Mouse (Mus musculus) gastrocnemius, adult 2 months (tissue): ENCODE results near the gene 9130019O22Rik. TPM values are rescaled to one million over a fixed set of nuclear protein-coding genes. Genes with fewer than 3 reads are reported as not detected.
A peak's percentile ranks its signal among the peaks of the same experiment; 100 is the strongest.
"Not testable (repeated sequence)": the region's sequence is repeated elsewhere in the genome, so short reads cannot be mapped to it uniquely, and the experiment has no call there.

Experiments
- DNase-seq: peaks from one replicate; pipeline ENCODE4 v3.0.0; 2022
- H3K27ac ChIP-seq: fragments of 200-600 bp; 2 replicates; pipeline ENCODE4 v1.8.1; 2022; ENCODE audit warnings: mild to moderate bottlenecking
- H3K4me3 ChIP-seq: fragments of 200-600 bp; 2 replicates; pipeline ENCODE4 v1.8.1; 2022; ENCODE audit warnings: mild to moderate bottlenecking, moderate library complexity
- CTCF ChIP-seq: fragments of 200-600 bp; IDR thresholded peaks from 2 replicates; pipeline ENCODE4 v1.8.1; 2022; ENCODE audit warnings: antibody characterized with exemption, mild to moderate bottlenecking, moderate library complexity
- intact Hi-C: fragments of 180-260 bp; cut with DNase I; formaldehyde crosslinking; loops from one replicate; pipeline ENCODE4 v1.15.1; 2025
- long read RNA-seq, 2 experiments: library from polyadenylated mRNA; stranded (forward); transcript quantifications; one replicate each; pipeline ENCODE4 v2.0.0; 2021
- total RNA-seq, 2 experiments: library from RNA; stranded (reverse); gene quantifications; 2 replicates each; pipeline ENCODE4 v1.2.3; 2021

The 9130019O22Rik gene
- 1 to 10 TPM; 1.6 to 2.4 TPM for total RNA-seq
- long read RNA-seq, experiment 1, result 0 reads
- long read RNA-seq, experiment 2, partial matches to known transcripts, result 1 of 2 reads
- long read RNA-seq, experiment 2, other reads (novel, unspliced or antisense), result 1 of 2 reads

DNA sequence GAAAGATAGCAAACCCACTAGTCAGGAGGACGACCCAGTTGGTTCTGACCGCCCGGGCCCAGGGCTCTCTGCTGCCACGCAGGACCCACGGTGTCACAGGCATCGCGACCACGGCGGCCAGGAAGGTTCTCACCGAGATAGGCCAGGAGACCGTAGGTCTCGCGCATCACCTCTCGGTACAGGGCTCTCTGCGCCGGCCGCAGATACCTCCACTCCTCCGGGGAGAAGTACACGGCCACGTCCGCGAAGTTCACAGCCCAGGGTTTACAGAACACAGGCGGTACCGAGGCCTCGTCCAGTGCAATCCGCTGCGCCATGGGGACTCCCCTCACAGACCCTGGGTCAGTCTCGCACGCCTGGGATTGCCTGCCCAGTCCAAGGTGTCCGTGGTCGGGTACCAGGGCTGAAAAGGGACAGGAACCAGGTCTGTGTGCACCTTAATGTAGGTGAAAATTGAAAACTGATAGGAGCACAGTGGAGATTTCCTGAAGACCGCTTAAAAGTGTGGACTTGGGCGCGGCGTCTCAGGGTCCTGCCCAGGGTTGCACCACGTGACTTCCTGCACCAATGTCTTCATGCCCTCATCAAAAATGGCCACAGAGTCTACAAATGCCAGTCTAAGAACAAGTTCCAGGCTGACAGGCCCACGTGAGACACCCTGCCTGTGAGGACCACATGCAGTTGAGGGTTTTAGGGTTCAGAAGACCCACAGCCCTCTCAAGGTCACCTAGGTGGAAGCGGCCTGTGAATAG, at the start of gene 9130019O22Rik:
9130019O22Rik (minus strand) TSS at position 526 of the 752 bp plus-strand sequence.
- DNase-seq, result peak; percentile 91
- Histone ChIP-seq H3K27ac (peak within 1 kb of the TSS; percentile 91), H3K4me3 (peak within 1 kb of the TSS; percentile 88)
- TF ChIP-seq CTCF, result no peak
- intact Hi-C loops, result no loop called here

DNA sequence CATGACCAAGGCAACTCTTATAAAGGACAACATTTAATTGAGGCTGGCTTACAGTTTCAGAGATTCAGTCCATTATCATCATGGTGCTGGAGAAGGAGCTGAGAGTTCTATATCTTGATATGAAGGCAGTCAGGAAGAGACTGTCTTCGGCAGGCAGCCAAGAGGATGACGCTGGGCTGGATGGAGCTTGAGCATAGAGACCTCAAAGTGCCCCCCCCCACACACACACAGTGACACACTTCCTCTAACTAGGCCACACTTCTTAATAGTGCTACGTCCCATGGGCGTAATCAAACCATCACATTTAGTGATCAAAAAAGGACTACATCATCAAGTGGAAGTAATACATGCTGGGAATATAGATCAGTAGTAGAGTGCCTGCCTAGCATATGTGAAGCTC, 48.2 kb upstream of the 9130019O22Rik start:
- no peak for DNase-seq
- Histone ChIP-seq H3K4me3 (no peak overlapping the region), H3K27ac (no peak overlapping the region)
- intact Hi-C loops, result no loop called here
- no peak for TF ChIP-seq CTCF

DNA sequence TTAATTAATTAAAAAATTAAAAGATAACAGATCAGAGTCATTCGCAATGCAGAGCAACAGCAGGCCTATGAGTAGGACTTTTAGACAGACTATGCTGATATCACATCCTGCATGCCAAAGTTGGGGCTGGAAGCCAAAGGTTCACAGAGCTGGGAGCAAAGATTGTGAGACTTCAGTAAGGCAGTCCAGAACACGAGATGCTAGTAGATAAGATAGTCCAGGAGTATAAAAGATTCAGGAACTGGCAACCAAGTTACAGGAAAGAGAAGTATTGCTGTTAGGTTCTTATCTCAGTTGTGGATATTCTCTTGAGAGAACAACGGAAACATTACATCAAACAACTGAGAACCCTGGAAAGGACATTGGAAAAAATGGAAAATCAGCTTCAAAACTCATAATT, 39.4 kb upstream of the 9130019O22Rik start:
- Histone ChIP-seq H3K27ac (no peak overlapping the region), H3K4me3 (no peak overlapping the region)
- DNase-seq, result no peak
- intact Hi-C loops, result no loop called here
- TF ChIP-seq CTCF, result no peak

DNA sequence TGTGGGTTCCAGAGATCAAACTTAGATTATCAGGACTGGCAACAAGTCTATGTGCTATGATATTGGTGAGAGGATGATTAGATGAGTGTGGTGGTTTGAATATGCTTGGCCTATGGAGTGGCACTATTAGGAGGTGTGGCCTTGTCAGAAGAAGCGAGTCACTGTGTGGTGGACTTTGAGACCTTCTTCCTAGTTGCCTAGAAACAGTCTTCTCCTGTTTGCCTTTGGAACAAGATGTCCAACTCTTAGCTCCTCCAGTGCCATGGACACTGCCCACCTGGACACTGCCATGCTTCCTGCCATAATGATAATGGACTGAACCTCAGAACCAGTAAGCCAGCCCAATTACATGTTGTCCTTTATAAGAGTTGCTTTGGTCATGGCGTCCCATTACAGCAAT, 38.9 kb upstream of the 9130019O22Rik start:
- no peak for TF ChIP-seq CTCF
- DNase-seq, result no peak
- Histone ChIP-seq H3K4me3 (no peak overlapping the region), H3K27ac (no peak overlapping the region)
- intact Hi-C loops, result no loop called here

DNA sequence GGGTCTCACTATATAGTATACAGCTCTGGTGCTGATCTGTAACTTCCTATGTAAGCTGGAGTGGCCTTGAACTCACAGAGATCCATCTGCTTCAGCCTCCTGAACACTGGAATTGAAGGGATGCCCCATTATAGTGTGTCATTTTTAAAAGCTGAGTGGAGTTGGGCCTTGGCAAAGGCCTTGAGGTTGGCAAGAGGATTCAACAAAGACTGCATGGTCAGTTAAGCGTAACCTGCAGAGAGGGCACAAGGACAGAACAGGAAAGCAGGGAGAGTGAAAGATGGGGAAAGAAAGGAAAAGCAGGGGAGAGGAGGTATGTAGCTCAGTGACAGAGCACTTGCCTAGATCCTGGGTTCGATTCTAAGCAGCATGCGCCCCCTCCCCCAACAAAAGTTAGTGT, 38.3 kb upstream of the 9130019O22Rik start:
- TF ChIP-seq CTCF, result no peak
- no peak overlapping the region for H3K27ac ChIP-seq
- H3K4me3 ChIP-seq, result no peak overlapping the region
- intact Hi-C loops, result no loop called here
- DNase-seq, result no peak

DNA sequence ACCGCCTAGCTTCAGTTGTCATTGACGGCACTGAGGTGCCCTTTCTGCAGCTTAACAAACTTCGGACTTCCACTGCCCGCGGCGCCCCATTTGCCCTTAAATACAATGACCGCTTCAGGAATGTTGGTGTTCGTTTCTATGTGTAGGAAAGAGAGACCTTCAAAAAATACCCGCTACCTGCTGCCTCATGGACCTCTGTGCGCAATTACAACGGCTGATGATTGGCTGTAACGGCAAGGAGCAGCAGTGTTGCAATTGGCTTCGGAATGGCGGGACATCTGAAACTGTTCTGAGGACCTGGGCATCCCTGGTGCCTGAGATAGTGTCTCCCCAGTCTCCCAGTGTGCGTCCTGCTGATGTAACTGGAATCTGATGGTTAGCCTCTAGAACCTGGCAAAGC, 35.3 kb upstream of the 9130019O22Rik start:
- no peak for TF ChIP-seq CTCF
- peak overlapping the region; percentile 90 for H3K27ac ChIP-seq
- peak; percentile 43 for DNase-seq
- peak overlapping the region; percentile 88 for H3K4me3 ChIP-seq
- intact Hi-C loops, result no loop called here

DNA sequence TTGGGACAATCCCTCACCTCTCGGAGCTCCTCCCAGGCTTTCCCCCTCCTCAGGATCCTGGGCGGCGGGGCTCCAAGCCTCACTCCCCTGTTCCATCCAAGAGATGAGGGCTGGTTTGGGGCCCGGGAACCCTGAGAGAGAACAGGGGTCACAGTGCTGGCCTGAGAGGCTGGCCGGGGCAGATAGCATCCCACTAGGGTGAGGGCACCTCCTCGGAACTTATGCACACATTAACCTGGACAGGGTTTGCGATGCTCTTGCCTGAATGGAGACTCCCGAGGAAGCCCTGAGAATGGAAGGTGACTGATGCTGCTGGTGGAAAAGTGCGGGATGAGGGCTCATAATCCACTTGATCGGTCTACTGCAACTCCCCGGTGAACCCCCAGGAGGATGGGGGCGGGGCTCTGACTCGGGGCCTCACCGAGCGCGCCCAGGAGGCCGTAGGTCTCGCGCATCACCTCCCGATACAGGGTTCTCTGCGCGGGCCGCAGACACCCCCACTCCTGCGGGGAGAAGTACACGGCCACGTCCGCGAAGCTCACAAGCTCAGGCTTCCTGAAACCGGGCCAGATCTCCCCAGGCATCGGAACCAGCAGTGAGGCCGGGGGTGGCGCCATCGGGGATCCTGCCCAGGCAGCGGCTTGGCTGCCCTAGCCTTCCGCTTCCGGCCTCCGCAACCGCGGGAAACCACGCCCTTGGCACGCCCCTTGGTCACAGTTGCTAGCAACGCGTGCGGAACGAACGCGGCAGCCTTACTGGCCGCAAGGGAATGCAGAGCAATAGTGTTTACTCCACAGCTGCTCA, 34.6 kb upstream of the 9130019O22Rik start, which contains the start of gene Zfp688:
Zfp688 (minus strand) TSS at position 681 of the 804 bp plus-strand sequence.
- DNase-seq, result peak; percentile 97
- Histone ChIP-seq H3K4me3 (peak within 1 kb of the TSS; percentile 88), H3K27ac (peak within 1 kb of the TSS; percentile 90)
- intact Hi-C loops, result no loop called here
- TF ChIP-seq CTCF, result peak; percentile 14

DNA sequence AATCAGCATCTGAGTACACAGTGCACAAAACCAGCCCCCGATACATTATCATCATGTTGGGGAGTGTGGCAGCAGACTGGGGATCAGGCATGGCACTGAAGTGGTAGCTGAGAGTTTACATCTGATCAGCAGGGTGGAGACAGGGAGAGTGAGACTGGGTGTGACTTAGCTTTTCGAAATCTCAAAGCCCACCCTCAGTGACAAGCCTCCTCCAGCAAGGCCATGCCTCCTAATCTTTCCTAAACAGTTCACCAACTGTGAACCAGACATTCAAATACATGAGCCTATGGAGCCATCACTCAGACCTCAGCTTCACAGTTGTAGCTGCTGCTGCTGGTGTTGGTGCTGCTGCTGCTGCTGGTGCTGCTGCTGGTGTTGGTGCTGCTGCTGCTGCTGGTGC, 24.5 kb upstream of the 9130019O22Rik start:
- intact Hi-C loops, result loop anchor here (5.0 kb wide), 1 partner anchor 56 kb away; no protein-coding TSS in a partner anchor
- Histone ChIP-seq H3K27ac (no peak overlapping the region), H3K4me3 (no peak overlapping the region)
- DNase-seq, result no peak
- TF ChIP-seq CTCF, result no peak

DNA sequence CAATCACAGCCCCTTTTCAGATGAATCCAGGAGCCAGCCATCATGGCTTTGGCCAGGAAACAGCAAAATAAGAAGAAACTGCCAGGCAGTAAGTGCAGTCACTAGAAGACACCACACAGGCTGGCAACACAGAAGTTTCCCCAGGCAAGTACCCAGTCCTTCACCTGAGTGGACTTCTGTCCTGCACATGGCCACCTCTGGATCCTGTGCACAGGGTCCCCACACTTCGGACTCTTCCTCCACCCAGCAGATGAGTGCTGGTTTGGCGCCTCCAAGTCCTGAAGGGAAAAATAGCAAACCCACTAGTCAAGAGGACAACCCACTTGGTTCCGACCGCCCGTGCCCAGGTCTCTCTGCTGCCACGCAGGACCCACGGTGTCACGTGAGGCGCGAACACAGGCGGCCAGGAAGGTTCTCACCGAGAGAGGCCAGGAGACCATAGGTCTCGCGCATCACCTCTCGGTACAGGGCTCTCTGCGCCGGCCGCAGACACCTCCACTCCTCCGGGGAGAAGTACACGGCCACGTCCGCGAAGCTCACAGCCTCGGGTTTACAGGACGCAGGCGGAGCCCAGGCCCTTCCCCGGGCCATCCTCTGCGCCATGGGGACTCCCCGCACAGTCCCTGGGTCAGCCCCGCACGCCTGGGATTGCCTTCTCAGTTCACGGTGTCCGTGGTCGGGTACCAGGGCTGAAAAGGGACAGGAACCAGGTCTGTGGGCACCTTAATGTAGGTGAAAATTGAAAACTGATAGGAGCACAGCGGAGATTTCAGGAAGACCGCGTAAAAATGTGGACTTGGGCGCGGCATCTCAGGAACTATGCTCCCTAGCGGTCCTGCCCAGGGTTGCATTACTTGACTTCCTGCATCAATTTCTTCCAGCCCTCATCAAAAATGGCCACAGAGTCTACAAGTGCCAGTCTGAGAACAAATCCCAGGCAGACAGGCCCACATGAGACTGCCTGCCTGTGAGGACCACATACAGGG, 19.3 kb upstream of the 9130019O22Rik start, which contains the start of gene Zfp764:
Zfp764 (minus strand) TSS at position 821 of the 986 bp plus-strand sequence.
- peak; percentile 82 for TF ChIP-seq CTCF
- peak within 1 kb of the TSS; percentile 91 for H3K27ac ChIP-seq
- peak within 1 kb of the TSS; percentile 88 for H3K4me3 ChIP-seq
- intact Hi-C loops, result loop anchor here (5.0 kb wide), 3 partner anchors 41 to 99 kb away; partner anchors contain the start of gene Zfp689
- peak; percentile 84 for DNase-seq

DNA sequence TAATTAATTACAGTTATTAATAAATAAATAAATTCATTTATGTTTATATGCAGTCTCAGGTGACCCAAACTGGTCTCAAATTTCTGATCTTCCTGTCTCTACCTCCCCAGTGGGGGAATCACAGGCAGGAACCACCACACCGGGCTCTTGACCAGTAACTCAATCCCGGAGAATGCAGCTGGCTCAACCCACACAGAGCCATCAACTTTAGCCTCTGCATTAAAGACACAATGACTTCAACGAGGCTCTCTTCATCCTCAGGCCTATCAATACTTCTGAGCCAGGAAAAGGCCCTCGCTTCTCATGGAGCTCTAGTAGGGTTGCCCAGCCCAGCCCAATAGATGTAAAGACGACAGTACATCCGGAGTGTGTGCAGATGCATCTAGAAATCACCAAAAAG, 17.1 kb upstream of the 9130019O22Rik start:
- H3K4me3 ChIP-seq, intact Hi-C loops, H3K27ac ChIP-seq, DNase-seq: not testable (repeated sequence)

DNA sequence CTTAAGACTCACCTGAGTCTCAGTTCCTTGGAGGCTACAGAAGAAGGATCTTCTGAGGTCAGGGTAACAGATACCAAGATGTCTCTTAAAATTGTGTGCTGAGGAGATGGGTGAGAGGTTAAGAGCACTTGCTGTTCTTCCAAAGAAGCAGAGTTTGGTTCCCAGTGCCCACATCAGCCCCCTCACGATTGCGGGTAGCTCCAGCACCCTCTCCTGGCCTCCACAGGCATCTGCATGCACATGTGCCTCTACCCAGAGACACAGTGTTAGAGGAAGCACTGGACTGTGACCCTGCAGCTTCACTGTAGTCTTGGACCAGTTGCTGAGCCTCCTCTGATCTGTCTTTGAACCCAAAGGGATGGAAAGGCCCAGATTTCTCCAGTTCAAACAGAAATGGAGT, 16.0 kb upstream of the 9130019O22Rik start:
- intact Hi-C loops, result no loop called here
- H3K4me3 ChIP-seq, result no peak overlapping the region
- no peak for DNase-seq
- TF ChIP-seq CTCF, result peak; percentile 17; the same call in 1 of the 2 replicates
- H3K27ac ChIP-seq, result no peak overlapping the region

DNA sequence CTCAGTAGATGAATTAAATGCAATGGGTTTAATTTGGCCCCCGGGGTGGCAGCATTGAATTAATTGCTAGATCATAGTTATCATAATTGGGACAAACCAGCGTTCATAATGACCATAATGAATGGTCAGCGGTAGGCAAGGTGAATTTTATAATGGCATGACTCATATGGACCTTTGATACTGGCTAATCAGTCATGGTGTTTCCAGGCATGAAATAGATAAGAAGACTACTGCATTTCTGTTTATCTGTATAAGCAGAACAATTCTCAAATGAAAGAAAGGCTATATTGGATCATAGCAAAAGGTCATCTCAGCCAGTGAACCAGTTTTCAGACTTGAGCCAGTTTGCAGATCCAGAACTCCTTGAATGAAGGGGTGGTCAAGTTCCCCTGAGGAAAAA, 13.4 kb upstream of the 9130019O22Rik start:
- no peak for DNase-seq
- no peak for TF ChIP-seq CTCF
- intact Hi-C loops, result no loop called here
- H3K4me3 ChIP-seq, result no peak overlapping the region
- H3K27ac ChIP-seq, result no peak overlapping the region
